Mouse (Mus musculus) B cell, adult 2 months (primary cell): ENCODE data around the gene Pak2.
"Not testable (repeated sequence)": the region's sequence is repeated elsewhere in the genome, so short reads cannot be mapped to it uniquely, and the experiment has no call there.

ENCODE experiments used
- DNase-seq, 2 experiments: peaks; one replicate each; pipeline ENCODE4 v3.0.0; 2022

Gene Pak2

DNA sequence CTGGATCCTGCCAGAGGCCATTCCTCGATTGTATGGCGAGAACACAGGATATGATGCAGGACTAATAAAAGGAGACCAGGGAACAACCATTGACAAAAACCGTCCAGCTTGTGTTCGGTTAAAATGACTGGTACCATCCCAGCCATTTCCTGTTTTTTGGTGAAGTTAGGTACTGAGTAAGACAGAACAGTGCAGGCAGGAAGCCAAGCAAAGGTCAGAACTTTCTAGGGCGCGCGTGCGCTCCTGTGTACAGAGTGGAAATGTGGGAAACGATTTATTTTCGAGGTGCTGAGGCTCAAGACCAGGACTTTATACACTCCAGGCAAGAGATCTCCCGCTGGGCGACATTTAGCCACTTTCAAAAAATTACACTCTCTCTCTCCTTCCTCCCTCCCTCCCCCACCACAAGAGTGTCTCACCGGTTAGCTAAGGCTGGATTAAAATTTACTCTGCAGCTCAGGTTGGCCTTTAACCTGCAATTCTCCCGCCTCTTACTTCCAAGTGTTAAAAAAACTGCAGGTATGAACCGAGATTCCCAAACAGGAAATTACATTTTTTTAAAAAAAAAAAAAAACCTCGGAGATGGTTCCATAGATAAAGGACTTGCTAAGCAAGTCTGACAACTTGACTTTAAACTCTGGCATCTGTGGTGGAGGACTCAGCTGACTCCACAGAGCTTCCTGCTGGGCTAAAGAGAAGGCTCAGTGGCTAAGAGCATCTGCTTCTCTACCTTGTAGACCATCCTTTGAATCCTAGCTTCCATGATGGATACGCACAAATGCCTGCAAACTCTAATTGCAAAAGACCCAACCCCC, 8.7 kb upstream of the Pak2 start:
- DNase-seq: no peak

DNA sequence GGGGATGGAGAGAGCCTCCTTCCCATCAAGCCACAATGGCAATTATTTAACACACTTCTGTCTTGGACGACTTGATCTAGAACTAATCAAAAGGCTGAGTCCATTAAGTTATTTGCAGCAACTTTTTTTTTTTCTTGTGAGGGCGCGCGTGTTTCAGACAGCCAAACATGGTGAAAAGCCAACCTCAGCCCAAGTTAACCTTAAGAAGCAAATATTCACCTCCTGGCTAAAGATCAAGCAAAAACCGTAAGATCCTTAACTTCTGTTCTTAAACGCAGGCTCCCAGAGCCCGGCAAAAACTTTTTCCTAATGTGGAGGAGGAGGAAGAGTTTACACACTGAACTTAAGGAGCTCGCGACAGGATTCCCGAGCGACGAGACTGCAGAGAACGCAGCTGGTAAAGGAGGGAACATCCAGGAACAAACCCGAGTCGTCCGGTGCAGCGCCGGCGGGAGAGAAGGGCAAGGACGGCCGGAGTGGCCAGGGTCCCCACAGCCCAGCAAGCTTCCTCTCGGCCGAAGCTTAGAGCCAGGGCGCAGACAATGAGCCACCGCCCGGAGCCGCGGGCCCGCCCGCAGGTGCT, 643 bp downstream of the Pak2 start:
- no peak for DNase-seq

DNA sequence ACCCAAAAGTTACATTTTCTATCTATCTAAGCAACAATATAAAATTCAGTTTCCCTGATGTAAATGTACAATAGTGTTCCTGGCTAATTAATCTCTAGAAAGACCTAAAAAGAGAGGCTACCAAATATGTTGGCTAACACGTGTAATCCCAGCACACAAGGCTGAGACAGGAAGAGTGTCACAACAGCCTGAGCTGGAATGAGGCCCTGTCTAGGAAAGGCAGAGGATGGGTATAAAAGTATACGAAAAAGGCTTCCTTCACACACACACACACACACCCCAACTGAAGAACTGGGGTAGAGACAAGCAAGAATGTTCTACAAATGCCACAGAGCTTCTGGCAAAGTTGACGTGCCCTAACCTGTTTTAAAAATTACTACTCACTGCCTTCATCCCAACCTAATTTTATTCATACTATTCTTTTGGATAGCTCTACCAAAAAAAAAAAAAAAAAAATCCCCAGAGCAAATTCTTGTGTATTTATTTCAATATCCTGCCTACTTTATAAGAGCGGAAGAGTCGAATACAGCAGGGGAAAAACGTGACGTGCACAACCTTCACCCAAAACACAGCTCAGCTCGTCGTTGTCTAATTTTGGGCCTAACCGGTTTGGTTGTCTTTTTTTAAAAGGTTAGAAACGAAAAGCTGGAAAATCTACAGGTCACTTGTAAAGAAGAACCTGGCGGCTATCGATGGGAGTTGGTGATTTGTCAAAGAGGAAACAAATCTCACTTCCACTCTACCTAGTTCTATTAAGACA, 1.3 kb downstream of the Pak2 start:
- DNase-seq: peak; percentile 39 to 43

DNA sequence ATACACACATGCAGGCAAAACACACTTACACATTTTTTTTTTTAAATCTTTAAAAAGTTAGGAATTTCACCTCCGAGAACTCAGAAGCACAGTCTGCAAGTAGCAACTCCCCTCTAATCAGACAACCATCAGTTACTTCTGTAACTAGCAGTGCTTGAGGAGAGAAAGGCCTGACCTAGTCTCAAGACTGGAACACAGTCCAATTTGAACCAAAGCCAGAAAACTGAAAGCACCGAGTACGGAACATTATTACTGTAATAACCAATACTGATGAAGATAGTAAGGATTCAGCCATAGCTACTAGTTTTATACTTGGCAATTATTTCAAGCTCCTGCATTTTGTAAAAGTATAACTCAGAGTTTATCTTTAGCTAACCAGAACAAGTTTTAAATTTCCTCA, 2.7 kb downstream of the Pak2 start:
- no peak for DNase-seq

DNA sequence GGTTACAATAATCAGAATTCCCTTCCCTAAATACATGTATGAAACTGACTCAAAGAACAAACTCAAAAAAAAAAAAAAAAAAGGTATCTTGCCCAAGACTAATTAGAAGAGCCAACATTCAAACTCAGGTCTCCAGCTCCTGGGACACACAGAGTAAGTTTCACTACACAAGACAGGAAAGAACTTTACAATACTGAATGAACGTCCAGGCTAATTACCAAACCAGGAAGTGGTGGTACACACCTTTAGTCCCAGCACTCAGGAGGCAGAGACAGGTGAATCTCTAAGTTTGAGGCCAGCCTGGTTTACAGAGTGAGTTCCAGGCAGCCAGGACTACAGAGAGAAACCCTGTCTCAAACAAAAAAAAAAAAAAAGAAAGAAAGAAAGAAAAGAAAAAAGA, 3.4 kb downstream of the Pak2 start:
- DNase-seq: no peak

DNA sequence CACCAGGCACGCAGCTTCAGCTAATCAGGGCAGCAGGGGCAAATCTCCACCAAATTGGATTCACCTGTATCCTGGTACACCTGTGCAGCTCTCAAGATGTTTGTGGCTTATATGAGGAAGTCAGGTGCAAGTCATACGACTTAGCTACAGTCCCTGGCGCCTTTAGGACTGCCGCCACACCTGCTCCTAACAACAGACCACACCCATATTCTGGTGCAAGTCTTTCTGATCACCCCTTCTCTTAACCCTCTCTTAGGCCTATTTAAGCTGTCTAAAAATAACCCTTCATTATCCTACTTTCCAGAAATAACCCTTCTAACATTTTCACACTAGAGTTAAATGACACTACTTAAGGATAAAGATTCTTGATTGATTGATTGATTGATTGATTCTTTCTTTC, 9.1 kb downstream of the Pak2 start:
- DNase-seq: not testable (repeated sequence)

DNA sequence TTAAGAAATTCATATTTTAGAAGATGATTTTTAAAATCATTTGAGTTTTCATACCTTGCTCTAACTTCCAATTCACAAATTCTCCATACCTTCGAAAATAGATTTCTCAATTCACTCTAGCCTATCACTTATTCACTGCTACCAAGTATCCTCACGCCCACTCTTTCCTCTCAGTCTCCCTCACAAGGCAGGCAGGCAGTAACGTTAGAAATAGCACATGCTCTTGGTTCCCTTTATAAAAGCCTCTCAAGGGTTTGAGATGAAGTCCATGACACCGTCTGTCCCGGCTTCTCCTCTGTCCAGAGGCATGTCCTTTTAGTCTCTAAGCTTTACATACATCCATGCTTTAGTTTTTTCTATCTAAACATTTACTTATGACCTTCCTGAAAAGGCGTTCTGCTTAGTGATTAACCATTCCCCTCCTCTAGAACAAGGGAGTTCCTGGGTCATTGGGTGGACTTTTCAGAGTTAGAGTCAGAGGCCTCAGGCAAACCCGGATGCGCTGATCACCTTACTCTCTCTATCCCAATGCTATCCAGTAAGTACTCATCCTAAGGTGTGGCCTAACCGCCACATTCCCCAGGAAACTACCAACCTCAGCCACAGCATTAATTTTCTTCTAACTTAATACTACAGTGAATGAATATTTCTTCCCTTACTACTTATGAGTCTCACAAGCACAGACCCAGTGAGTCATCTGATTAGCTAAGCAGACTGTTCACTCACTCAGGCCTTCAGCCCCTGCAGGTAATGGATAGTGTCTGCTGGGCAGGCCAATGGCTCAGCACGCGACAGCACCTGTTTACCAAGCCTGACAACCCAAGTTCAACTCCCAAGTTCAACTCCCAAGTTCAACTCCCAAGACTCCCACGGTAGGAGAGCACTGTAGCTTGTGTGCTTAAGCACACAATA, 10.5 kb downstream of the Pak2 start:
- no peak for DNase-seq

DNA sequence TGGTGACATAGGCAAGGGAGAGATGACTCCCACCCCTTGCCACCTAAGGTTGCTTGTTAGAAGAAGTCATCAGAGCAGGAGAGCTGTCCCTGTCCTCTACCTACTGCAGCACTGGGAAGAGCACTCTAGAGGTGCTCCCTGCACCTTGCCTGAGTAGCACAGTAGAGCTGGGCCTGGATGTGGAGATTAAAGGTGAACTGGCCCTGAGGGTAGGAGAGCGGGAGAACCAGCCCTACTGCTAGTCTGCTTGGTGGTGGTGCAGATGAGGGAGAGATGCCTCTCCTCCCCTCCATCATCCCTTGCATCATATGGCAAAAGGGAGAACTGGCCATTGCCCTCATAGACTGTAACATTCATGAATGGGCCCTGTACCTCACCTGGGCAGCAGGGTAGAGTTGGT, 12.2 kb downstream of the Pak2 start:
- no peak for DNase-seq

DNA sequence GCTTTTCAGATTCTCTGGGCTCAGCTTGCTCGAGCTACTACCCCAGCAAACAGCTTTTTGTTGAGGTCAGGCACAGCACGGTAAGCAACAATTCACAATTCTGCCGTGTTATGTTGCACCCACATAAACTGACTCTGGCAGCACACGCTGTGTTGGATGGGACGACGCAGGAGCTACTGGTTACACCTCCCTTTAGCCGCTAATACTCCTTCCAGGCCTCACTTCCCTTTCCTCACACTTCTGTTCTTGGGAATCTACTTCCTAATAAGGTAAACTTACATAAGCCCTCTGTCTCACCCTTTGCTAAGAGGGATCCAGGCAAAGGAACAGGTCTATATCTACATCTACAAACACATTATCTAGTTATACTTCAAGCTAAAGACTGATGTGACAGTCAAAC, 15.2 kb downstream of the Pak2 start:
- DNase-seq: no peak

DNA sequence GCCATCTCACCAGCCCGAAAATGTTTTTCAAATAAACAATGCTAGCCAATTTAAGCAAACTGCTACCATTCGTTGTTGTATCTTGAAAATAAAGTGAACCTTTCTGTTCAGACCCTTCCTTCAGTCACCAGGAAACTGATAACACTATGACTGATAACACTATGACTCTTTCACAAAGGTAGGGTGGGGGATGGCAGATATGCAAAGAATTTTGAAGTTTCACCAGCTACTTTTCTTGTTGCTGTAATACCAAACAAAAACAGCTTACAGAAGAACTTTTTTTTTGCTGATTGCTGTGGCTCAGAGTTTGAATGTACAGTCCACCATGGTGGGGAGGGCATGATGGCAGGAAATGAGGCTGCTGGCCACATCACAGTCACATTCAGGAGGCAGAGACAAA, 16.9 kb downstream of the Pak2 start:
- no peak for DNase-seq

DNA sequence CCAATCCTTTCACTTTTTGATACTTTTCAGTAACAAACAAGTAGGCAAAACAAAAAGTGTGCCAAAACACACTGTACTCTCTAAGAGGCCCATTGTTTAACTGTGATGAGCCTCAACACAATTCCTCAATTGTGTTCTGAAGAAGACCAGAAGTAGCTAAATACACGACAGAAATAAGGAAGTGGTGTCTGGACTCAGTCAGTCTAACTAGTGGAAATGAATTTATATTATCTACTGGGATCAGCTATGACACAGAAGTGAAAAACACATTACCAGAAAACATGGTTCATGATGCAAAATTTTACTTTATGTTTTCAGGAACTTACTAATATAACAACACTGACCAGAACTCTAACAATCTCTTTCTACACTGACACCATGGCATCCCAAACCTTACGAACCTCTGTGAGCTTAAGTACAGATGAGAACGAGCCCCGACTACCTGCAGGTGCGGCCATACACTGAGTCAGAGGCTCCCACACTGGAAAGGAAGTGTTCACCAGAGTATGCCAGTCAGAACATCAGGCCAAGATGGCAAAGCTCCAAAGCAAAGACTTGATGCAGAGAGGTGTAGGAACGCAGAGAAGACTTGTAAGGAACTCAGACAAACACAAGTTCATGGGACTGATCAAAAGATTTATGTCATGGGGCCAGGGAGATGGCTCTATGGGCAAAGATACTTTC, 19.2 kb downstream of the Pak2 start:
- peak in 1 of 2 experiments; percentile 18 for DNase-seq

DNA sequence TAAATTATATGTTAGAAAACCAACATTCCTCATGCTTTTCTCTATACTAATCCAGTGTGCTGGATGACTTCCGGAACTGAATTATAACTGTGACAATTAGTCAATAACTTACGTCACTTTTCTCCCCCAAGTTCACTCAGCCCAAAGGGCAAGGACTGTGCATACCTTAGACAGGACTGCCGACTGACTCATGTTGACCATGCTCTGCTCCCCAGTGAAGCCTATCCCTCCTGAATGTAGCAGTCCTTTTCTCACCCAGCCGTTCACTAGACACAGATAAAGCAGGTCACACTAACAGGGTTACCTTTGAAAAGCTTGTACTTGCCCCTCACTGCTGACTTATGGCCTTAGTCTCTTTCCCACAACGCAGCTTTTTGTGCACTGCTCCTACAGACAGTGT, 20.3 kb downstream of the Pak2 start:
- no peak for DNase-seq

DNA sequence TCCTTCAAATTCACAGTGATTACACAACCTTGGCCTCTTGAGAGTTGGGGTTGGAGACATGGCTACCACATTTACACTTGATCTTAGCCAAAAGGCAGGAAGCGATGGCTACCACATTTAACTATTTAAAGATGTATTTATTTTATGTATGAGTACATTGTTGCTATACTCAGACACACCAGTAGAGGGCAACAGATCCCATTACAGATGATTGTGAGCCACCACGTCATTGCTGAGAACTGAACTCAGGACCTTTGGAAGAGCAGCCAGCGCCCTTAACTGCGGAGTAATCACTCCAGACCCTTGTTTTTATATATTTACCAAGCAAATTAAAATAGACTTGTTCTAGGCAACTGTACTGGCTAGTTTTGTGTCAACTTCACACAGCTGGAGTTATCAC, 36.8 kb downstream of the Pak2 start:
- DNase-seq: no peak

DNA sequence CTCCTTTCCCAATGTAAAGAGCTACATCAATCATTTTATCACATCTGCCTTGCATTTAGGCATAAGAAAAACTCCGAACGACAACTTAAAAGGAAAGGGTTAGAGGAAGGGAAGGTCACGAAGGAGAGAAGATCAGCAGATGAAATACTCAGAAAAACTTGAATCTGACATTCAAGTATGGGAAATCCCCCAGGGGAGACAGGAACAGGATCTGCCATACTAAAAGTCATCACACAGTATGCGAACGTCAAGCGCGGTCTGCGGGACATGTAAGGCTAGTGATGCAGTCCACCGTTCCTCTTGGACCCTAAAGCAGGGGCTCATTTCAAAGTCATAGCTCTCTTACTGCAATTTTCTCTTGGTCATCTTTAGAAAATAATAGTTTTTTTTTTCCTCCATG, 59.5 kb downstream of the Pak2 start:
- no peak for DNase-seq

DNA sequence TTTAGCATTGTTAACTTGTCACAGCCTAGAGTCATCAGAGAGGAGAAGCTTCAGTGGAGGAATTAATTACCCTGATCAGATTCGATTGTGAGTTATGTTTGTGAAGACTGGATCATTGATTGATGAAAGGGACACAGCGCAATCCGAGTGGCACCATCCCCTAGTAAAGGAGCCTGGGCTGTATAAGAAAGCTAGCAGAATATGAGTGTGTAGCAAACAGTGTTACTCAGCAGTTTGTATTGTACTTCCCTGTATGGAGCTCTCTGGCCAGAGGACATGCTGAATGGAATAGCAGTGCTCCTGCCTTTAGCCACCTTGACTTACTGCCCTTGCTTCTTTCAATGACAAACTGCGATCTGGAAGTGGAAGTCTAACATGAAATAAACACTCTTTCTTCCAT, 68.8 kb downstream of the Pak2 start:
- DNase-seq: no peak

DNA sequence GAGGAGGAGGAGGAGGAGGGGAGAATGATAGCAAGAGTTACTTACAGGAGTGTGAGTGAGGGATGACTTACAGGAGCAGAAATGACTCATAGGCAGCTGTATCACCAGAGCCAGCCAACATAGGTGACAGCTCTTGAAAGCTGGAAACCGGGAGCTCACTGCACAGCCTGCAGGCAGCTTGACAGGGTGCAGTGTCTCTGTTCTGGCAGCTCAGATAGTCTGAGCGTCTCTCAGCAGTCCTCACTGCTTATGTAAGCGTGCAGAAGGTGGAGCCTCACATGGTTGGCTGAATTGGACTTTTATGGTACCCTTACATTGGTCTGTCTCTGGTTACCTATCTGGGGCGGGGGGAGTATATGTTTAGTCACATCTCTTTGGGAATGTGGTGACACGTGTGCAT, 69.2 kb downstream of the Pak2 start:
- no peak for DNase-seq

DNA sequence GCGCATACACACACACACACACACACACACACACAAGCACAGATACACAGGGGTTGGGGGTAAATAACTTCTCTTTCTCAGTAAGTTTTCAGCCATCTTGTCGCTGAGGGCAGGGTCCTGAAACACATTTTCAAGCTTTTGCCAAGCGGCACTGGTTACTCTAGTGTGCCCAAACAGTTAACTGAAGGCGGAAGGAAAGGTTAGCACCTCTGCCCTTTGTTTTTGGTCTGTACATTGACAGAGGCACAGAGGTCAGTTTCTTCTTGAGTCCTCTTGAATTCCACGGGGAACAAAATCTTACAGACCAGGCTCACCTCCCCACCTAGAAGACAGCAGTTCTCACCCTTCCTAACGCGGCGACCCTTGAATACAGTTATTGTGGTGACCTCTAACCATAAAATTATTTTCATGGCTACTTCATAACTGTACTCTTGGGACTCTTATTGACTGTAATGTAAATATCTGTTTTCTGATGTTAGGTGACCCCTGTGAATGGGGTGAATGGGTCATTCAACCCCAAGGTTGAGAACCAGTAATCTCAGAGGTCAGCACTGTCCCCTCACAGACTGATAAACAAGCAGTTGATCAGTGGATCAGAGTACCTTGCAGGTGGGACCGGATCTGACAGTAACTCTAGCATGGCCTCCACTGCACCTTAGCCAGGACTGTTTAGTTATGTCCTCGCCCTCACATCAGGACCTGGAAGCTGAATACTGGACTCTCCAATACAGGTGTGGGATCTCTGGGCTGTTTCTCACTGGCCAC, 70.4 kb downstream of the Pak2 start:
- no peak for DNase-seq

DNA sequence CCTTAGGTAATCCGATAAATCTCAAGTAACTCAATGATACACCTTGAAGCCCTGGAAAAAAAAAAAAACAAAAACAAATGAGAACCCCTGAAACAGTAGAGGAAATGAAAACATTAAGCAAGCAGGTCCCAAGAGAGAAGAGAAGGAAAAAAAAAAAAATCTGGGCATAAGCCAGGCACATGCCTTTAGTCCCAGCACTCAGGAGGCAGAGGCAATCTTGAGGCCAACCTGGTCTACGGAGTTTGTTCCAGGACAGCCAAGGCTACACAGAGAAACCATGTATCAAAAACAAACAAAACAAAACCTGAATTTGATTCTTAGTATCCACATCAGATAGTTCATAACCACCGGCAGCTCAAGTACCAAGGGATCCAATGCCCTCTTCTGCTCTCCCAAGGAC, 74.4 kb downstream of the Pak2 start:
- no peak for DNase-seq

DNA sequence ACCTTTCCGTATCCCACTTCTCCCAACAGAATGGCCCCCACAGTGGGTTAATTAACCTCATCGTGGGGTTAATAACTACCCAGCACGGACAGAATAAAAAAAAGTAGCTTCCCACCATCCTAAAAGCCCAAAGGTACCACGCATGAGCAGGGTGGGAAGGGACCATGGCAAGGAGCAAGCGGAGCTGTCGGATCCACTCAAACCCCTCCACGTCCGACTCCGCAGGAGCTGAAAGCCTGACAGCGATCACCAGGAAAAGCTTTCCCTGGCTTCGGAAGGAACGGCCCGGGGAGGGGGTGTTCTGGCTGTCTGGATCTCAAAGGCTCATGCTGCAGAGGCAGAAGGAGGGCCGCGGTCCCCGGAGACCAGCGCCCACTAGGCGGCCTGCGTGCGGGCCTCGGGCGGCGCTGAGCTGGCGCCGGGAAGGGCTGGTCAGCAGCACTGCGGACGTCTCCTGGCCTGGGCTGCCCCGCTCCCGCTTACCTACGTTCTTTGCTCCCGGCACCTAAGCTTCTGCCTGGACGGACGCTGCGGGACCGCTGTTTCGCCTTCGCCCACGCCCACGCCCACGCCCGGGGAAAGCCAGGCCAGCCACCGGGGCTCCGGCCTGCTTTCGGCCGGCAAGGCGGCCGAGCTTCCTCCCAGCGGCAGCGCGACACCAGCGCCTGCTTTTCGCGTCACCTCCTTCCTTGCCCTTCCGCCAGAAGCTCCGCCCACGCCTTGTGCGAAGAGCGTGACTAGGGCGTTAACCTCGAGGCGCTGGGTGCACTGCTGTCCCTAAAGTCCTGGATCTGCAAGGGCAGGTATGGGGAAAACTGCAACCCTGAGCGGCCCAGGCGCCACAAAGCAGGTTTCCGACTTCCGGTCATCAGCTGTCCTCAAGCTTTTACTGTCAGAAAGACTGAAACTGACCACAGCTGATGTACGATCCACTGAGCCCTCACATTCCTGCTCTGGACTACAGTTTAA, 76.3 kb downstream of the Pak2 start, which contains the start of gene Senp5:
Gene Senp5, minus strand, starts transcription at position 779 of the 969 bp plus-strand sequence.
- DNase-seq: peak; percentile 88 to 89

DNA sequence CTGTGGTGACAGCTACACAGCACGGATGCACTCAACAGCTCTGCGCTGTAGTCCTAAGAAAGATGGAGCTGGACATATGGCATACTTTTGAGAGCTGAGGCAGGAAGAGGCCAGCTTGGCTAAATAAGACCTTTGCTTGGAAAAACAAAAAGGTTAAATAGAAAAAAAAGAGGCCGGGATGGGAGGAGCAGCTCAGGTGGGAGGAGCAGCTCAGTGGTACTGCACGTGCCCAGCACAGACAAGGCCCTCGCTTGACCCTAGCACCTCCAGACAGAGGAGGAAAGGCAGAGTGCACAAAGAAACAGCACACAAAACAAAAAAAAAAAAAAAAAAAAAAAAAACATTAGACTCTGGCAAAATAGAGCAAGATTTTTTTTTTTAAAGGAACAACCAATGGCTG, 82.8 kb downstream of the Pak2 start:
- no peak for DNase-seq
